Mouse (Mus musculus): Measurements from ENCODE around the gene Leap2. TPM values are rescaled to one million over a fixed set of nuclear protein-coding genes. Genes with fewer than 3 reads are reported as not detected.

Leap2 gene
- polyA plus RNA-seq, 1 experiment from 2014 or later: not detected

- H3K36me3 ChIP-seq (ENCODE audit: control insufficient read depth, insufficient read depth, low read length): no peaks in the 10 kb centered on the region
- H3K9ac ChIP-seq (ENCODE audit: low read length): no peak overlapping the region
- no peak overlapping the region for H3K27ac ChIP-seq (replicated peaks in 1 of 2; ENCODE audit: control insufficient read depth in 1 of 2, insufficient read depth in 1 of 2, low read depth in 2 of 2, low read length in 2 of 2)
- WGBS: 55% methylated on average over 2 of the region's 2 CpGs
- H3K4me2 ChIP-seq (ENCODE audit: low read length): no peak overlapping the region
- peaks cover 0 to 4% of the 10 kb centered on the region in 2 experiments; a peak in 2 of 4 replicates for H3K4me1 ChIP-seq (ENCODE audit: control insufficient read depth in 2 of 2, insufficient read depth in 2 of 2, low read length in 2 of 2)
- no peak for ATAC-seq (ENCODE audit: insufficient number of reproducible peaks, insufficient read depth, low FRiP score, low read depth)
- H3K4me3 ChIP-seq (ENCODE audit: control insufficient read depth in 1 of 2, insufficient read depth in 1 of 2, low read depth in 1 of 2, low read length in 2 of 2): no peak overlapping the region
- no peaks in the 10 kb centered on the region for H3K27me3 ChIP-seq (ENCODE audit: control insufficient read depth, insufficient read depth, low read length)
- H3K9me3 ChIP-seq (ENCODE audit: control insufficient read depth, low read length): no peaks in the 10 kb centered on the region
Measured at GRCm38 (mm10) chr11:53451361-53451760, 28.4 kb upstream of the Leap2 start.

GRCm38 (mm10) chr11:53450070-53450705, 27.2 kb upstream of the Leap2 start:
- peaks cover 3 to 4% of the 10 kb centered on the region in 2 experiments; a peak in 2 of 4 replicates for H3K4me1 ChIP-seq (ENCODE audit: control insufficient read depth in 2 of 2, insufficient read depth in 2 of 2, low read length in 2 of 2)
- no peak overlapping the region for H3K9ac ChIP-seq (ENCODE audit: low read length)
- no peaks in the 10 kb centered on the region for H3K9me3 ChIP-seq (ENCODE audit: control insufficient read depth, low read length)
- H3K4me3 ChIP-seq (ENCODE audit: control insufficient read depth in 1 of 2, insufficient read depth in 1 of 2, low read depth in 1 of 2, low read length in 2 of 2): no peak overlapping the region
- ATAC-seq (ENCODE audit: insufficient number of reproducible peaks, insufficient read depth, low FRiP score, low read depth): no peak
- no peak overlapping the region for H3K4me2 ChIP-seq (ENCODE audit: low read length)
- H3K27me3 ChIP-seq (ENCODE audit: control insufficient read depth, insufficient read depth, low read length): no peaks in the 10 kb centered on the region
- H3K36me3 ChIP-seq (ENCODE audit: control insufficient read depth, insufficient read depth, low read length): no peaks in the 10 kb centered on the region
- H3K27ac ChIP-seq (replicated peaks in 1 of 2; ENCODE audit: control insufficient read depth in 1 of 2, insufficient read depth in 1 of 2, low read depth in 2 of 2, low read length in 2 of 2): no peak overlapping the region
- 28% methylated on average over 15 of the region's 15 CpGs for WGBS

GRCm38 (mm10) chr11:53448529-53448928, 25.6 kb upstream of the Leap2 start:
- no peaks in the 10 kb centered on the region for H3K36me3 ChIP-seq (ENCODE audit: control insufficient read depth, insufficient read depth, low read length)
- H3K27me3 ChIP-seq (ENCODE audit: control insufficient read depth, insufficient read depth, low read length): no peaks in the 10 kb centered on the region
- no peak for ATAC-seq (ENCODE audit: insufficient number of reproducible peaks, insufficient read depth, low FRiP score, low read depth)
- no peak overlapping the region for H3K4me2 ChIP-seq (ENCODE audit: low read length)
- H3K27ac ChIP-seq (replicated peaks in 1 of 2; ENCODE audit: control insufficient read depth in 1 of 2, insufficient read depth in 1 of 2, low read depth in 2 of 2, low read length in 2 of 2): no peak overlapping the region
- no peak overlapping the region for H3K9ac ChIP-seq (ENCODE audit: low read length)
- no peak overlapping the region for H3K4me3 ChIP-seq (ENCODE audit: control insufficient read depth in 1 of 2, insufficient read depth in 1 of 2, low read depth in 1 of 2, low read length in 2 of 2)
- 72% methylated on average over 1 of the region's 1 CpGs for WGBS
- peaks cover 3 to 4% of the 10 kb centered on the region in 2 experiments; a peak in 2 of 4 replicates for H3K4me1 ChIP-seq (ENCODE audit: control insufficient read depth in 2 of 2, insufficient read depth in 2 of 2, low read length in 2 of 2)
- no peaks in the 10 kb centered on the region for H3K9me3 ChIP-seq (ENCODE audit: control insufficient read depth, low read length)

DNA sequence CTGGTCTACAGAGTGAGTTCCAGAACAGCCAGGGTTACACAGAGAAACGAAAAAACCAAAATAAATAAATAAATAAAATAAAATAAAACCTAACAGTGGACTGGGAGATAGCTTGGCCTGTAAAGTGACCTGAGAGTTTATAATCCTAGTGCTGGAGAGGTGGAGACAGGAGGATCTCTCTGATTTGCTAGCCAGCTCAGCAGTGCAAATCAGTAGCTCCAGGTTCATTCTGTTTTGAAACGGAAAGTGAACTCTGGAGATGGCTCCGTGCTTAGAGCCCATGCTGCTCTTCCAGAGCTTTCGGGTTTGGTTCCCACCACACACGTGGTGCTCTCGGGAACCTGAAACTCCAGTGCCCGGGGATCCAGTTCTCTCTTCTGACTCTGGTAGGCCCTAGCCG, 25.0 kb upstream of the Leap2 start:
- no peak overlapping the region for H3K4me3 ChIP-seq (ENCODE audit: control insufficient read depth in 1 of 2, insufficient read depth in 1 of 2, low read depth in 1 of 2, low read length in 2 of 2)
- WGBS: 83% methylated on average over 8 of the region's 8 CpGs
- no peak overlapping the region for H3K4me2 ChIP-seq (ENCODE audit: low read length)
- H3K9ac ChIP-seq (ENCODE audit: low read length): no peak overlapping the region
- H3K4me1 ChIP-seq (ENCODE audit: control insufficient read depth in 2 of 2, insufficient read depth in 2 of 2, low read length in 2 of 2): peaks cover 3 to 4% of the 10 kb centered on the region in 2 experiments; a peak in 2 of 4 replicates
- H3K27ac ChIP-seq (replicated peaks in 1 of 2; ENCODE audit: control insufficient read depth in 1 of 2, insufficient read depth in 1 of 2, low read depth in 2 of 2, low read length in 2 of 2): no peak overlapping the region
- H3K9me3 ChIP-seq (ENCODE audit: control insufficient read depth, low read length): no peaks in the 10 kb centered on the region
- H3K36me3 ChIP-seq (ENCODE audit: control insufficient read depth, insufficient read depth, low read length): no peaks in the 10 kb centered on the region
- no peak for ATAC-seq (ENCODE audit: insufficient number of reproducible peaks, insufficient read depth, low FRiP score, low read depth)
- no peaks in the 10 kb centered on the region for H3K27me3 ChIP-seq (ENCODE audit: control insufficient read depth, insufficient read depth, low read length)

DNA sequence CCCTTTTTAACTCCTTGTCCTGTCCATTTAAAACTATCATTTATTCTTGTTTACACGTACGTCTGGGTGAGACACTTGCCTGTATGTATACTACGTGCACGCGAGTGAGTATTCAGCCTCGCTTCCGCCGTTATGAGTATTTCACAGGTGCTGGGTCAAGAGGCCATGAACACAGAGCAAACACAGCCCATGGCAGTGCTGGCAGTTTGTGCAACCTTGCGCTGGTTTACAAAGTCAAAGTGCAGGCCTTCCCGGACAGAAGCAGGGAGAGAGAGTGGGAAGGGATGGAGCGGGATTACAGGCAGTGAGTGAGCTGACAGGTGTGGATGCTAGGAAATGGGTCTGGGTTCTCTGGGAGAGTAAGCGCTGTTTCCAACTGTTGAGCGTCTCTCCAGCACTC, 23.2 kb upstream of the Leap2 start:
- no peak overlapping the region for H3K9ac ChIP-seq (ENCODE audit: low read length)
- no peaks in the 10 kb centered on the region for H3K36me3 ChIP-seq (ENCODE audit: control insufficient read depth, insufficient read depth, low read length)
- H3K27ac ChIP-seq (replicated peaks in 1 of 2; ENCODE audit: control insufficient read depth in 1 of 2, insufficient read depth in 1 of 2, low read depth in 2 of 2, low read length in 2 of 2): no peak overlapping the region
- H3K4me3 ChIP-seq (ENCODE audit: control insufficient read depth in 1 of 2, insufficient read depth in 1 of 2, low read depth in 1 of 2, low read length in 2 of 2): no peak overlapping the region
- no peaks in the 10 kb centered on the region for H3K9me3 ChIP-seq (ENCODE audit: control insufficient read depth, low read length)
- no peak for ATAC-seq (ENCODE audit: insufficient number of reproducible peaks, insufficient read depth, low FRiP score, low read depth)
- no peaks in the 10 kb centered on the region for H3K27me3 ChIP-seq (ENCODE audit: control insufficient read depth, insufficient read depth, low read length)
- no peak overlapping the region for H3K4me2 ChIP-seq (ENCODE audit: low read length)
- H3K4me1 ChIP-seq (ENCODE audit: control insufficient read depth in 2 of 2, insufficient read depth in 2 of 2, low read length in 2 of 2): peaks cover 8 to 12% of the 10 kb centered on the region in 2 experiments; a peak in 3 of 4 replicates
- WGBS: 90% methylated on average over 13 of the region's 13 CpGs

- 30% methylated on average over 13 of the region's 13 CpGs for WGBS
- Histone ChIP-seq H3K27ac (replicated peaks in 1 of 2; ENCODE audit: control insufficient read depth in 1 of 2, insufficient read depth in 1 of 2, low read depth in 2 of 2, low read length in 2 of 2) (no peak overlapping the region), H3K9ac (ENCODE audit: low read length) (no peak overlapping the region), H3K4me2 (ENCODE audit: low read length) (no peak overlapping the region), H3K9me3 (ENCODE audit: control insufficient read depth, low read length) (no peaks in the 10 kb centered on the region), H3K36me3 (ENCODE audit: control insufficient read depth, insufficient read depth, low read length) (no peaks in the 10 kb centered on the region), H3K4me1 (ENCODE audit: control insufficient read depth in 2 of 2, insufficient read depth in 2 of 2, low read length in 2 of 2) (peaks cover 7 to 12% of the 10 kb centered on the region in 2 experiments; a peak in 3 of 4 replicates), H3K4me3 (ENCODE audit: control insufficient read depth in 1 of 2, insufficient read depth in 1 of 2, low read depth in 1 of 2, low read length in 2 of 2) (no peak overlapping the region), H3K27me3 (ENCODE audit: control insufficient read depth, insufficient read depth, low read length) (no peaks in the 10 kb centered on the region)
- ATAC-seq (ENCODE audit: insufficient number of reproducible peaks, insufficient read depth, low FRiP score, low read depth): no peak
Measured at GRCm38 (mm10) chr11:53445562-53445961, 22.6 kb upstream of the Leap2 start.

GRCm38 (mm10) chr11:53443861-53444260, 20.9 kb upstream of the Leap2 start:
- no peaks in the 10 kb centered on the region for H3K27me3 ChIP-seq (ENCODE audit: control insufficient read depth, insufficient read depth, low read length)
- ATAC-seq (ENCODE audit: insufficient number of reproducible peaks, insufficient read depth, low FRiP score, low read depth): no peak
- H3K36me3 ChIP-seq (ENCODE audit: control insufficient read depth, insufficient read depth, low read length): no peaks in the 10 kb centered on the region
- H3K4me2 ChIP-seq (ENCODE audit: low read length): no peak overlapping the region
- H3K4me1 ChIP-seq (ENCODE audit: control insufficient read depth in 2 of 2, insufficient read depth in 2 of 2, low read length in 2 of 2): peaks cover 5 to 12% of the 10 kb centered on the region in 2 experiments; a peak in 3 of 4 replicates
- H3K9me3 ChIP-seq (ENCODE audit: control insufficient read depth, low read length): no peaks in the 10 kb centered on the region
- no peak overlapping the region for H3K27ac ChIP-seq (replicated peaks in 1 of 2; ENCODE audit: control insufficient read depth in 1 of 2, insufficient read depth in 1 of 2, low read depth in 2 of 2, low read length in 2 of 2)
- WGBS: 36% methylated on average over 6 of the region's 6 CpGs
- H3K4me3 ChIP-seq (ENCODE audit: control insufficient read depth in 1 of 2, insufficient read depth in 1 of 2, low read depth in 1 of 2, low read length in 2 of 2): no peak overlapping the region
- no peak overlapping the region for H3K9ac ChIP-seq (ENCODE audit: low read length)

GRCm38 (mm10) chr11:53441921-53442320, 19.0 kb upstream of the Leap2 start:
- H3K36me3 ChIP-seq (ENCODE audit: control insufficient read depth, insufficient read depth, low read length): no peaks in the 10 kb centered on the region
- H3K4me2 ChIP-seq (ENCODE audit: low read length): peak overlapping the region; percentile 47
- H3K4me3 ChIP-seq (ENCODE audit: control insufficient read depth in 1 of 2, insufficient read depth in 1 of 2, low read depth in 1 of 2, low read length in 2 of 2): no peak overlapping the region
- no peaks in the 10 kb centered on the region for H3K27me3 ChIP-seq (ENCODE audit: control insufficient read depth, insufficient read depth, low read length)
- H3K9ac ChIP-seq (ENCODE audit: low read length): peak overlapping the region; percentile 59
- WGBS: 2% methylated on average over 12 of the region's 12 CpGs
- ATAC-seq (ENCODE audit: insufficient number of reproducible peaks, insufficient read depth, low FRiP score, low read depth): 0 out of 2 replicates have a peak, but pooled peaks have one; percentile 37
- H3K4me1 ChIP-seq (ENCODE audit: control insufficient read depth in 2 of 2, insufficient read depth in 2 of 2, low read length in 2 of 2): peaks cover 4 to 12% of the 10 kb centered on the region in 2 experiments; a peak in 3 of 4 replicates
- no peaks in the 10 kb centered on the region for H3K9me3 ChIP-seq (ENCODE audit: control insufficient read depth, low read length)
- peak overlapping the region; percentile 87 to 88 for H3K27ac ChIP-seq (replicated peaks in 1 of 2; ENCODE audit: control insufficient read depth in 1 of 2, insufficient read depth in 1 of 2, low read depth in 2 of 2, low read length in 2 of 2)
